Mouse (Mus musculus): Measurements from ENCODE around the gene Dmrt1.

DNA sequence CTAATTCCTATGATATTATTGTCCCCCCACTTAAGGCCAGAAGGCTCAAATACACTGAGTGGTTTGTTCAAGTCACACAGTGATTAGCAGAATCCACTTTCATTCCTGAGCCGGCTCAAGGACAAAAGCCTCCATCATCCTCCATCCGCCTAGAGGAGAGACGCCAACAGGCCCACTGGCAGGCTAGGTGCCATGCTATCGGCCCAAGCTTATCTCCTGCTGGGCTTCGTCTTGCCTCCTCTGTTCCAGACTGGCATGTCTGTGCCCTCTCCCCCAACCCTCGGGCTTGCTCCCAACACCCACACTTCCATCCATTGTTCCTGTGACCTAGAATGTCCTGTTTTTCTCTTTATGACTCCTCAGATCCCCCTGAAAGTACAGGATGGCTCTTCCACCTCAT is 8.0 kb upstream of the Dmrt1 start:
- TF ChIP-seq CTCF (IDR thresholded peaks at IDR 0.05 in 2 of 3, conservative IDR thresholded peaks at IDR 0.05 in 1 of 3; ENCODE audit: control insufficient read depth in 1 of 3, insufficient read depth in 1 of 3, low read depth in 2 of 3, low read length in 3 of 3, poor library complexity in 1 of 3, severe bottlenecking in 1 of 3) (no peak), POLR2A (IDR thresholded peaks at IDR 0.05; ENCODE audit: control insufficient read depth in 1 of 2, insufficient read depth in 1 of 2, low read depth in 1 of 2, low read length in 2 of 2, poor library complexity in 1 of 2) (no peak), ZNF384 (IDR thresholded peaks at IDR 0.05; ENCODE audit: low read depth, low read length) (no peak), EP300 (IDR thresholded peaks at IDR 0.05; ENCODE audit: low read depth in 1 of 2, low read length in 2 of 2) (no peak), POLR2AphosphoS2 (IDR thresholded peaks at IDR 0.05; ENCODE audit: low read length) (no peak)
